Mouse (Mus musculus): ENCODE results near the gene Glis1. TPM values are rescaled to one million over a fixed set of nuclear protein-coding genes. Genes with fewer than 3 reads are reported as not detected.

Gene Glis1
- total RNA-seq (2015; ENCODE audit: low replicate concordance) (not detected in 2 replicates), total RNA-seq (2017; ENCODE audit: low replicate concordance) (0.13 TPM in 1 of 2 replicates, not detected in the other)

- ATAC-seq (replicated peaks; ENCODE audit: low FRiP score, poor library complexity, severe bottlenecking) = no peak
Measured at GRCm38 (mm10) chr4:107434356-107435237, at the start of gene Glis1. TSS of gene Glis1 (plus strand) at chr4:107434591.

GRCm38 (mm10) chr4:107387038-107387437, 47.4 kb upstream of the Glis1 start:
- ATAC-seq (replicated peaks; ENCODE audit: low FRiP score, poor library complexity, severe bottlenecking) = no peak

GRCm38 (mm10) chr4:107387465-107387864, 46.9 kb upstream of the Glis1 start:
- ATAC-seq (replicated peaks; ENCODE audit: low FRiP score, poor library complexity, severe bottlenecking) = no peak

- ATAC-seq (replicated peaks; ENCODE audit: low FRiP score, poor library complexity, severe bottlenecking) = no peak
Measured at GRCm38 (mm10) chr4:107388291-107388690, 46.1 kb upstream of the Glis1 start.

- ATAC-seq (replicated peaks; ENCODE audit: low FRiP score, poor library complexity, severe bottlenecking) = no peak
Measured at GRCm38 (mm10) chr4:107389345-107389744, 45.0 kb upstream of the Glis1 start.

- ATAC-seq (replicated peaks; ENCODE audit: low FRiP score, poor library complexity, severe bottlenecking) = no peak
Measured at GRCm38 (mm10) chr4:107393771-107394170, 40.6 kb upstream of the Glis1 start.

GRCm38 (mm10) chr4:107420202-107420601, 14.2 kb upstream of the Glis1 start:
- no peak for ATAC-seq (replicated peaks; ENCODE audit: low FRiP score, poor library complexity, severe bottlenecking)

- ATAC-seq (replicated peaks; ENCODE audit: low FRiP score, poor library complexity, severe bottlenecking) = no peak
Measured at GRCm38 (mm10) chr4:107421711-107422110, 12.7 kb upstream of the Glis1 start.

- ATAC-seq (replicated peaks; ENCODE audit: low FRiP score, poor library complexity, severe bottlenecking) = no peak
Measured at GRCm38 (mm10) chr4:107422176-107422575, 12.2 kb upstream of the Glis1 start.

GRCm38 (mm10) chr4:107425616-107426015, 8.8 kb upstream of the Glis1 start:
- ATAC-seq (replicated peaks; ENCODE audit: low FRiP score, poor library complexity, severe bottlenecking) = no peak

GRCm38 (mm10) chr4:107426631-107427030, 7.8 kb upstream of the Glis1 start:
- ATAC-seq (replicated peaks; ENCODE audit: low FRiP score, poor library complexity, severe bottlenecking) = no peak

GRCm38 (mm10) chr4:107432717-107433116, 1.7 kb upstream of the Glis1 start:
- ATAC-seq (replicated peaks; ENCODE audit: low FRiP score, poor library complexity, severe bottlenecking) = no peak

GRCm38 (mm10) chr4:107433998-107434355, 414 bp upstream of the Glis1 start:
- ATAC-seq (replicated peaks; ENCODE audit: low FRiP score, poor library complexity, severe bottlenecking) = no peak

GRCm38 (mm10) chr4:107435238-107435946, 1.0 kb downstream of the Glis1 start:
- no peak for ATAC-seq (replicated peaks; ENCODE audit: low FRiP score, poor library complexity, severe bottlenecking)

- no peak for ATAC-seq (replicated peaks; ENCODE audit: low FRiP score, poor library complexity, severe bottlenecking)
Measured at GRCm38 (mm10) chr4:107436476-107436875, 2.1 kb downstream of the Glis1 start.

GRCm38 (mm10) chr4:107438741-107439140, 4.3 kb downstream of the Glis1 start:
- no peak for ATAC-seq (replicated peaks; ENCODE audit: low FRiP score, poor library complexity, severe bottlenecking)

- no peak for ATAC-seq (replicated peaks; ENCODE audit: low FRiP score, poor library complexity, severe bottlenecking)
Measured at GRCm38 (mm10) chr4:107440306-107440705, 5.9 kb downstream of the Glis1 start.

- ATAC-seq (replicated peaks; ENCODE audit: low FRiP score, poor library complexity, severe bottlenecking) = no peak
Measured at GRCm38 (mm10) chr4:107442288-107442687, 7.9 kb downstream of the Glis1 start.

GRCm38 (mm10) chr4:107442891-107443483, 8.6 kb downstream of the Glis1 start:
- ATAC-seq (replicated peaks; ENCODE audit: low FRiP score, poor library complexity, severe bottlenecking) = no peak

GRCm38 (mm10) chr4:107443621-107444020, 9.2 kb downstream of the Glis1 start:
- no peak for ATAC-seq (replicated peaks; ENCODE audit: low FRiP score, poor library complexity, severe bottlenecking)

- no peak for ATAC-seq (replicated peaks; ENCODE audit: low FRiP score, poor library complexity, severe bottlenecking)
Measured at GRCm38 (mm10) chr4:107448481-107448880, 14.1 kb downstream of the Glis1 start.
